Mouse (Mus musculus) large intestine, adult 2 months (tissue): ENCODE results near the gene a. TPM values are rescaled to one million over a fixed set of nuclear protein-coding genes. Genes with fewer than 3 reads are reported as not detected.

Experiments used
- DNase-seq: peaks from one replicate; pipeline ENCODE4 v3.0.0-alpha.2; 2012; ENCODE audit warnings: low read depth, low spot score
- WGBS: fragments of 180-500 bp; shearing (Covaris S2); methylation state at CpG from one replicate; pipeline ENCODE4 v1.1.7; 2018; 5-methylcytosine and 5-hydroxymethylcytosine counted together
- polyA plus RNA-seq: library from polyadenylated mRNA; depleted of rRNA; stranded (reverse); fragments of >200 nt; gene quantifications from 2 replicates; pipeline ENCODE4 v1.2.3, GENCODE M21; 2012

Gene a
- polyA plus RNA-seq, 1 experiment: 0.36 TPM

GRCm38 (mm10) chr2:155074766-155075330, 283.6 kb downstream of the a start:
- 23% methylated on average over 12 of the region's 12 CpGs for WGBS
- DNase-seq: no peak

DNA sequence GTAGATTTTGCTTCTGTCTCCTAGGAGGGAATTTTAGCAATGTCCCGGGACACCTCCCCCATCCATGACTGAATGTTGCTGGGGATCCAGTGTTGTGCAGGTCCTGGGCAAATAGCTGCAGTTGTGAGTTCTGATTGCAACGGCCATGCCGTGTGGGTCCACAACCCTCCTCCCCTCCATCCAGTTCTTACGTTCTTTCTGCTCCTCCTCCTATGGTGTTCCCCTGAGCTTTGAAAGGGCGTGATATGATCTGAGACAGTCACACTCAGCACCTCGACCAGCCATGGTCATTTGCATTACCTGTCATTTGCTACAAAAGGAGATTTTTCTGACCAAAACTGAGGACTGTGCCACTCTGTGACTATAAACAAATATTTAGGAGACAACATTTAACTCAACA, 284.4 kb downstream of the a start:
- WGBS: 79% methylated on average over 6 of the region's 6 CpGs
- DNase-seq: no peak

DNA sequence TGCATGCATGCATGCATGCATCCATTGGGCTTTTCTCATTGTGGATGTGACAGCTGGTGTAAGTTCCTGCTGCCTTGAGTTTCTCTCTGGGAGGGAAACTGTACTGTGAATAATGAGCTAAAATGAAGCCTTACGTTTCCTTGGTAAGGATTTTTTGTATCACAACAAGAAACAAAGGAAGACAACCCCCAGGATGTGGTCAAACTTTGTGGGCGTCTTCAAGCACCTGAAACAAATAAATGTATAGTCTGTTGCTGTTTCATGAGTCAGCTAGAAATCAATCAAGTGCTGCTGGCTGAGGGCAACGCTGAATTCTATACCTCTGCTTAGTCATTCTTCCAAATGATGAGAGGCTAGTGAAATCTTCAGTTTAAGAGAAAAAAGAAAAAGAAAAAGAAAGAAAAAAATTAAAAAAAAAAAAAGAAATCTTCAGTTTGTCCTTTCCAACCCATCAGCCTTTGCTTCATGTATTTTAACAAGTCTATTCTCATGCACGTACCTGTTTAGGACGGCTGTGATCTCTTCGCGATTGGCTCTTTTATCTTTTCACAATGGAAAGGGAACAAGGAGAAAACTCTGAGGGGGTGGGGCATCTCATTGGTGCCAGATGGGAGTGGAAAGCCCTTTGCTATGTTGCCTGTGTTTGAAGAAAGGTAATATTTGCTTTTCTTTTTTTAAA, 288.4 kb downstream of the a start:
- 34% methylated on average over 7 of the region's 7 CpGs for WGBS
- DNase-seq: no peak

DNA sequence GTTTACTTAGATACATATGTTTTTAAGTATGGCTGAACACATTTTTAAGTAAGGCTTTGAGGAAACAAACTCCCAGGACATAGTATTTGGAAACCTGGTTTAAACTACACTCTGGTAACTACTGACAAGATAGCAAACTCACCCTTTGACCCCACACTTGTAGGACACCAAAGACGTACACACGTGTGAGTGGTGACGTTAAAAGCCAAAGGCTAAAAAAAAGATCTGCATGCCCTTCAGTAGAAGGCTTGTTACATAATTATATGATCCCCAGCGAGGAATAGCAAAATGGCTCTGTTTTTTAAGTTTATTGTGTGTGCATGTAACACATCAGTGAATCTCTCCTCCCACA, 289.0 kb downstream of the a start:
- no peak for DNase-seq
- WGBS: 20% methylated on average over 4 of the region's 4 CpGs

- DNase-seq: no peak
- 83% methylated on average over 3 of the region's 3 CpGs for WGBS
Measured at GRCm38 (mm10) chr2:155081056-155081455, 289.9 kb downstream of the a start.

DNA sequence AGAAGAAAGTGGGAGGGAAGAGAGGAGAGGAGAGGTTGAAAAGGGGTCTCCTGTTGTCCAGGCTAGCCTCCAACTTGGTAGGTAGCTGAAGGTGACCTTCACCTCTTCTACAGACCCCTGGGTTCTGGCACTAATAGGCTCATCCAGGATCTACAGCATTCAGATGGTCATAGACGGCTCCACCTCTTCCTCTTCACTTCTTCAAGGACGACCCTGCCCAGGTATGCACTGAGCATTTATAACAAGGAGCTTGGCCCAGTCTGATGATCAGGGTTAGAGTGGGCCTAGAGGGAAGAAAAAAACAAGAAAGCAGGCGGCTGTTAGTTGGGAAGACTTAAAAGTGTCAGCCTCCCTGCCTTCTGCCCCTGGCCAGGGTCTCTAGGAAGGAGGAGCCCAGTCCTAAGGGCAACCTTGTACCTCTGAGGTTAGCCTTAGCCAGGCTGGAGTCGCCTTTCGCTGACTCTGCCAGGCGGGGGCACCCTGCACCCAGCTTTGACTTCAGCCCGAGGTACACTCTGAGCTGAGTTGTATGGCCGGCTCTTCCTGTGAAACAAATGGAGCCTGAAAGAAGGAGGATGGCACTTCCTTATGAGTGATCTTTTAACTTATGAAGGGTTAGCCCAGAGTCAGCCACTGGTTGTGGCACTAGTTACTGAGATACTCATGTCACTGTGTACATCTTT, 291.1 kb downstream of the a start:
- DNase-seq: no peak

GRCm38 (mm10) chr2:155084546-155084945, 293.3 kb downstream of the a start:
- no peak for DNase-seq
- 82% methylated on average over 5 of the region's 5 CpGs for WGBS

More for the DNA sequence above, 291.1 kb downstream of the a start:
- WGBS: 6% methylated on average over 8 of the region's 8 CpGs

GRCm38 (mm10) chr2:155086328-155086727, 295.1 kb downstream of the a start:
- WGBS: 81% methylated on average over 5 of the region's 5 CpGs
- no peak for DNase-seq

DNA sequence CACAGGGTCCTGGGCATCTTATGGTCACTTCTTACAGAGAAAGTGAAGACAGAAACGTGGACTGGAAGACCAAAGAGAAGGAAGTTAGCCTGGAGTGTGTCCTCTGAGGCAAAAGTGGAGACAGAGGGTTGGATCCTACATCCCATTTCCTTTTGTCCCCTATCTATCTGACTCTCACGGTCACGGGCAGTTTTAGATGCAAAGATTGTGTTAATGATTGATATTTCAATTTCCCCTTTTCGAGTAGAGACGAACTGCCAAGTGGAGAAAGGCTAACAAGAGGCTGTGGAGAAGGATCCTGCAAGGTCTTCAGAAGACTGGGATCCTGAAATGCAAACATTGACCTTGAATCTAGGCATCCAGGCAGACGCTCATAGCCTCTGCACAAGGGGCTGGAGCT, 297.1 kb downstream of the a start:
- DNase-seq: no peak
- WGBS: 40% methylated on average over 6 of the region's 6 CpGs

- WGBS: 25% methylated on average over 13 of the region's 13 CpGs
- no peak for DNase-seq
Measured at GRCm38 (mm10) chr2:155090909-155091742, 299.9 kb downstream of the a start.

DNA sequence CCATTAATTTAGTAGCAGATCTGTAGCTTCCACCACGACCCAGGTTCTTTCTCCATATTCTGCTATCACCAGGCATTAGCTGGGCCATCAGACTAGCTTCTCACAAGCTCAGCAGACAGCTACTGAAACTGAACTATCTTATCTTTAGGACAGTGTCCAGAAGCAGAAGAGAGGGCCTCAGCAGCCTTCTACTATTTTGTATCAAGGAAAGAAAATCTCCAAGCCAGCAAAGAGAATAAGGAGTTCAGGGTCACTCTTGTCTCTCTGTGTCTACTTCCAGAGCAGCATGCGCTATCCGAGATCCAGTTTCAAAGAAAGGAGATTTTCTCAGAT, 300.5 kb downstream of the a start:
- 71% methylated on average over 3 of the region's 3 CpGs for WGBS

DNA sequence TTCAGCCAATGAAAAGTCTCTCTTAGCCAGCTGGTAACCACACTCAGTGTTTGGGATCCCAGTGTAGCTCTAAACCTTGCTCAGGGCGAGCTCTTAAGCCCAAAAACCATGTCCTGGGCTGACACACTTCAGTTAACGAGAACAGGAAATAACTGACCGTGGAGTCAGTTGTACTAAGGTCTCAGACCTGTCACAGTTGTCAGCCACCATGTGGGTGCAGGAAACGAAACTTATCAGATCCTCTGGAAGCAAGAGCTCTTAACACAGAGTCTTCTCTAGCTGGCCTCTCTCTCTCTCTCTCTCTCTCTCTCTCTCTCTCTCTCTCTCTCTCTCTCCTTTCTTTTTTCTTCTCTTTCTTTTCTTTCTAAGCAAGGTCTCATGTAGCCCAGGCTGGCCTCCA, 302.2 kb downstream of the a start:
- DNase-seq: no peak
- WGBS: 57% methylated on average over 4 of the region's 4 CpGs

More for the DNA sequence above, 300.5 kb downstream of the a start:
- no peak for DNase-seq

- DNase-seq: no peak
- WGBS: 86% methylated on average over 9 of the region's 9 CpGs
Measured at GRCm38 (mm10) chr2:155098720-155099380, 307.6 kb downstream of the a start.

DNA sequence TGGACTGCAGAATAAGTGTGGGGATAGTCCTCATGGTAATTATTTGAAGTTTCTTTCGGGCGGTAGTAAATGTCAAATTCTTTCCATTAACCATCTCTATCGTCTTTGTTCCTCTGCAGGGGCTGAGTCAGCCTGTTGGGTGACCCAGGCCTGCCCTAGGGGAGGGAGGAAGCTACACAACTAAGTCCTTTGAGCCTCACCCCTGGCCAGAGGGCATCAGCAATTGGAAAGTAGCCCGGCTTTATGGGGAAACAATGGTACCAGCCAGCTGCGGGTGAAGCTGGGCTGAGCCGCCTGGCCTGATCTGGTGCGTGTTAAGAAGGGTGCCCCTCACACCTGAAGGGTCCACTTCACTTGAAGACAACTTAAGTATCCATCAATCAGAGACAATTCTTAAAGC, 308.2 kb downstream of the a start:
- DNase-seq: no peak
- 36% methylated on average over 7 of the region's 7 CpGs for WGBS

GRCm38 (mm10) chr2:155099994-155100795, 309.0 kb downstream of the a start:
- 40% methylated on average over 14 of the region's 14 CpGs for WGBS
- DNase-seq: no peak
